Mouse (Mus musculus): ENCODE results near the gene Olfr1055. TPM values are rescaled to one million over a fixed set of nuclear protein-coding genes. Genes with fewer than 3 reads are reported as not detected.
"Not testable (repeated sequence)": the region's sequence is repeated elsewhere in the genome, so short reads cannot be mapped to it uniquely, and the experiment has no call there.

Olfr1055 gene
- not detected for polyA plus RNA-seq (2012; fragmentation: generic; extraction: Trizol)

GRCm38 (mm10) chr2:86350184-86350583 lies at the start of gene Olfr1055:
Gene Olfr1055 (minus strand): TSS chr2:86350284.
- Histone ChIP-seq H3K36me3 (ENCODE audit: control insufficient read depth, insufficient read depth) (no peaks in the 10 kb centered on the region), H3ac (ENCODE audit: control insufficient read depth, insufficient read length) (no peak within 1 kb of the TSS), H3K4me3 (no peak within 1 kb of the TSS), H3K4me2 (ENCODE audit: low read depth) (no peak within 1 kb of the TSS), H3K79me2 (ENCODE audit: control insufficient read depth, insufficient read depth) (no peaks in the 10 kb centered on the region), H3K27me3 (ENCODE audit: control insufficient read depth, insufficient read depth, insufficient read length) (no peaks in the 10 kb centered on the region)
- TF ChIP-seq TCF3 (IDR thresholded peaks at IDR 0.05; ENCODE audit: insufficient read length, low read depth) = no peak
- no peak for TF ChIP-seq REST (IDR thresholded peaks at IDR 0.05; ENCODE audit: insufficient read depth, insufficient read length)
- no peak for TF ChIP-seq MAX (IDR thresholded peaks at IDR 0.05; ENCODE audit: low read depth)
- TF ChIP-seq USF1 (IDR thresholded peaks at IDR 0.05; ENCODE audit: low read depth) = no peak
- no peak for TF ChIP-seq MYOD1 (IDR thresholded peaks at IDR 0.05; ENCODE audit: control insufficient read depth in 1 of 3, insufficient read length in 2 of 3, low read depth in 2 of 3)
- TF ChIP-seq CEBPB (IDR thresholded peaks at IDR 0.05; ENCODE audit: insufficient read depth, poor library complexity, severe bottlenecking) = no peak
- TF ChIP-seq E2F4 (IDR thresholded peaks at IDR 0.05; ENCODE audit: insufficient read depth) = no peak
- no peak for TF ChIP-seq POLR2AphosphoS2 (IDR thresholded peaks at IDR 0.05; ENCODE audit: insufficient read length, low read depth)
- no peak for TF ChIP-seq TCF12 (IDR thresholded peaks at IDR 0.05; ENCODE audit: insufficient read depth, poor library complexity, severe bottlenecking)
- no peak for TF ChIP-seq MYOG (IDR thresholded peaks at IDR 0.05; ENCODE audit: control insufficient read depth in 1 of 3, insufficient read depth in 1 of 3, insufficient read length in 2 of 3, low read depth in 2 of 3)
- no peak for TF ChIP-seq SRF (IDR thresholded peaks at IDR 0.05; ENCODE audit: control insufficient read depth, insufficient read length, low read depth)
- no peak for TF ChIP-seq POLR2A (IDR thresholded peaks at IDR 0.05; ENCODE audit: insufficient read length, low read depth)

GRCm38 (mm10) chr2:86395114-86395513 lies 45.0 kb upstream of the Olfr1055 start:
- no peaks in the 10 kb centered on the region for H3K36me3 ChIP-seq (ENCODE audit: control insufficient read depth, insufficient read depth)
- TF ChIP-seq POLR2AphosphoS2 (IDR thresholded peaks at IDR 0.05; ENCODE audit: insufficient read length, low read depth) (no peak), MAX (IDR thresholded peaks at IDR 0.05; ENCODE audit: low read depth) (no peak)
- H3ac ChIP-seq (ENCODE audit: control insufficient read depth, insufficient read length) = no peak overlapping the region
- no peaks in the 10 kb centered on the region for H3K27me3 ChIP-seq (ENCODE audit: control insufficient read depth, insufficient read depth, insufficient read length)
- H3K4me2 ChIP-seq (ENCODE audit: low read depth) = no peak overlapping the region
- no peaks in the 10 kb centered on the region for H3K79me2 ChIP-seq (ENCODE audit: control insufficient read depth, insufficient read depth)
- no peak overlapping the region for H3K4me3 ChIP-seq

- not testable (repeated sequence) for H3ac ChIP-seq (ENCODE audit: control insufficient read depth, insufficient read length); H3K4me2 ChIP-seq (ENCODE audit: low read depth); H3K79me2 ChIP-seq (ENCODE audit: control insufficient read depth, insufficient read depth); H3K36me3 ChIP-seq (ENCODE audit: control insufficient read depth, insufficient read depth); H3K27me3 ChIP-seq (ENCODE audit: control insufficient read depth, insufficient read depth, insufficient read length); H3K4me3 ChIP-seq
Measured at GRCm38 (mm10) chr2:86388461-86388860, 38.4 kb upstream of the Olfr1055 start, which contains the start of gene Olfr1058. Gene Olfr1058 (minus strand): TSS chr2:86388561.

- Histone ChIP-seq H3K79me2 (ENCODE audit: control insufficient read depth, insufficient read depth) (no peaks in the 10 kb centered on the region), H3K4me2 (ENCODE audit: low read depth) (no peak within 1 kb of the TSS), H3K36me3 (ENCODE audit: control insufficient read depth, insufficient read depth) (no peaks in the 10 kb centered on the region), H3K4me3 (no peak within 1 kb of the TSS), H3K27me3 (ENCODE audit: control insufficient read depth, insufficient read depth, insufficient read length) (no peaks in the 10 kb centered on the region), H3ac (ENCODE audit: control insufficient read depth, insufficient read length) (no peak within 1 kb of the TSS)
- TF ChIP-seq MYOD1 (IDR thresholded peaks at IDR 0.05; ENCODE audit: control insufficient read depth in 1 of 3, insufficient read length in 2 of 3, low read depth in 2 of 3) (no peak), MAX (IDR thresholded peaks at IDR 0.05; ENCODE audit: low read depth) (no peak), TCF3 (IDR thresholded peaks at IDR 0.05; ENCODE audit: insufficient read length, low read depth) (no peak)
Measured at GRCm38 (mm10) chr2:86378293-86378692, 28.2 kb upstream of the Olfr1055 start, which contains the start of gene Olfr1057. Gene Olfr1057 (minus strand): TSS chr2:86378393.

GRCm38 (mm10) chr2:86366342-86366741 lies 16.3 kb upstream of the Olfr1055 start:
- H3K4me2 ChIP-seq (ENCODE audit: low read depth); H3K4me3 ChIP-seq; H3K79me2 ChIP-seq (ENCODE audit: control insufficient read depth, insufficient read depth): not testable (repeated sequence)

GRCm38 (mm10) chr2:86362369-86362768 lies 12.3 kb upstream of the Olfr1055 start, which contains the start of gene Olfr1056:
Gene Olfr1056 (minus strand): TSS chr2:86362469.
- H3K79me2 ChIP-seq (ENCODE audit: control insufficient read depth, insufficient read depth) = no peaks in the 10 kb centered on the region
- no peaks in the 10 kb centered on the region for H3K36me3 ChIP-seq (ENCODE audit: control insufficient read depth, insufficient read depth)
- TF ChIP-seq TCF3 (IDR thresholded peaks at IDR 0.05; ENCODE audit: insufficient read length, low read depth) (no peak), CEBPB (IDR thresholded peaks at IDR 0.05; ENCODE audit: insufficient read depth, poor library complexity, severe bottlenecking) (no peak), USF1 (IDR thresholded peaks at IDR 0.05; ENCODE audit: low read depth) (no peak), MAX (IDR thresholded peaks at IDR 0.05; ENCODE audit: low read depth) (no peak), MYOG (IDR thresholded peaks at IDR 0.05; ENCODE audit: control insufficient read depth in 1 of 3, insufficient read depth in 1 of 3, insufficient read length in 2 of 3, low read depth in 2 of 3) (no peak), POLR2A (IDR thresholded peaks at IDR 0.05; ENCODE audit: insufficient read length, low read depth) (no peak), E2F4 (IDR thresholded peaks at IDR 0.05; ENCODE audit: insufficient read depth) (no peak), REST (IDR thresholded peaks at IDR 0.05; ENCODE audit: insufficient read depth, insufficient read length) (no peak), SRF (IDR thresholded peaks at IDR 0.05; ENCODE audit: control insufficient read depth, insufficient read length, low read depth) (no peak), POLR2AphosphoS2 (IDR thresholded peaks at IDR 0.05; ENCODE audit: insufficient read length, low read depth) (no peak), MYOD1 (IDR thresholded peaks at IDR 0.05; ENCODE audit: control insufficient read depth in 1 of 3, insufficient read length in 2 of 3, low read depth in 2 of 3) (no peak), TCF12 (IDR thresholded peaks at IDR 0.05; ENCODE audit: insufficient read depth, poor library complexity, severe bottlenecking) (no peak)
- H3ac ChIP-seq (ENCODE audit: control insufficient read depth, insufficient read length) = no peak within 1 kb of the TSS
- no peak within 1 kb of the TSS for H3K4me3 ChIP-seq
- no peaks in the 10 kb centered on the region for H3K27me3 ChIP-seq (ENCODE audit: control insufficient read depth, insufficient read depth, insufficient read length)
- no peak within 1 kb of the TSS for H3K4me2 ChIP-seq (ENCODE audit: low read depth)

More at GRCm38 (mm10) chr2:86366342-86366741, 16.3 kb upstream of the Olfr1055 start:
- not testable (repeated sequence) for H3K36me3 ChIP-seq (ENCODE audit: control insufficient read depth, insufficient read depth); H3K27me3 ChIP-seq (ENCODE audit: control insufficient read depth, insufficient read depth, insufficient read length); H3ac ChIP-seq (ENCODE audit: control insufficient read depth, insufficient read length)

- not testable (repeated sequence) for H3K4me2 ChIP-seq (ENCODE audit: low read depth); H3K27me3 ChIP-seq (ENCODE audit: control insufficient read depth, insufficient read depth, insufficient read length); H3K36me3 ChIP-seq (ENCODE audit: control insufficient read depth, insufficient read depth); H3K4me3 ChIP-seq; H3K79me2 ChIP-seq (ENCODE audit: control insufficient read depth, insufficient read depth); H3ac ChIP-seq (ENCODE audit: control insufficient read depth, insufficient read length)
Measured at GRCm38 (mm10) chr2:86351751-86352150, 1.7 kb upstream of the Olfr1055 start.

All from myocyte (in vitro differentiated cells).